Mouse (Mus musculus) neural tube, embryonic 14.5 days (tissue): ENCODE data around the gene Cdk5rap2. TPM values are rescaled to one million over a fixed set of nuclear protein-coding genes. Genes with fewer than 3 reads are reported as not detected.

Source experiments
- ATAC-seq: fragments of 200-750 bp; cut with Nextera tagmentation; 2 replicates; pipeline ENCODE4 v1.8.0; 2017; ENCODE audit warnings: low read depth, mild to moderate bottlenecking, moderate TSS enrichment, moderate library complexity
- H3K27ac ChIP-seq: fragments of 300-500 bp; sonication (generic); 2 replicates; pipeline ENCODE4 v1.5.1; 2014; ENCODE audit warnings: low read depth, mild to moderate bottlenecking, control low read depth, low read length, moderate library complexity, mixed read lengths
- H3K27me3 ChIP-seq: fragments of 300-500 bp; sonication (generic); 2 replicates; pipeline ENCODE4 v1.6.1; 2014; ENCODE audit warnings: low read length; ENCODE audit not compliant: control insufficient read depth, insufficient read depth
- H3K36me3 ChIP-seq: fragments of 300-500 bp; sonication (generic); 2 replicates; pipeline ENCODE4 v1.6.1; 2014; ENCODE audit warnings: low read length, mixed read lengths; ENCODE audit not compliant: control insufficient read depth, insufficient read depth
- H3K4me1 ChIP-seq: fragments of 300-500 bp; sonication (generic); 2 replicates; pipeline ENCODE4 v1.6.1; 2014; ENCODE audit warnings: low read length; ENCODE audit not compliant: control insufficient read depth, insufficient read depth
- H3K4me2 ChIP-seq: fragments of 300-500 bp; sonication (generic); 2 replicates; pipeline ENCODE4 v1.6.1; 2014; ENCODE audit warnings: mild to moderate bottlenecking, low read depth, low read length, control low read depth
- H3K4me3 ChIP-seq: fragments of 300-500 bp; sonication (generic); 2 replicates; pipeline ENCODE4 v1.5.1; 2014; ENCODE audit warnings: low read depth, low read length, control low read depth, mixed read lengths
- H3K9ac ChIP-seq: fragments of 300-500 bp; sonication (generic); replicated peaks from 2 replicates; pipeline ENCODE4 v1.6.1; 2014; ENCODE audit warnings: low read depth, mild to moderate bottlenecking, control low read depth, low read length, mixed read lengths
- H3K9me3 ChIP-seq: fragments of 300-500 bp; sonication (generic); 2 replicates; pipeline ENCODE4 v1.6.1; 2016; ENCODE audit warnings: low read length; ENCODE audit not compliant: control insufficient read depth
- WGBS: fragments of 180-500 bp; shearing (Covaris S2); extraction: QIAGEN DNeasy Blood & Tissue Kit; methylation state at CpG from one replicate; pipeline ENCODE4 v1.1.7; 2014; 5-methylcytosine and 5-hydroxymethylcytosine counted together
- polyA plus RNA-seq: library from polyadenylated mRNA; unstranded; fragments of >200 nt; fragmentation: Nextera tagmentation; extraction: Ambion mirVana; gene quantifications from 2 replicates; pipeline ENCODE4 v1.2.1, GENCODE M21; 2014

The Cdk5rap2 gene
- polyA plus RNA-seq, 1 experiment from 2014 or later = 15.6 TPM

DNA sequence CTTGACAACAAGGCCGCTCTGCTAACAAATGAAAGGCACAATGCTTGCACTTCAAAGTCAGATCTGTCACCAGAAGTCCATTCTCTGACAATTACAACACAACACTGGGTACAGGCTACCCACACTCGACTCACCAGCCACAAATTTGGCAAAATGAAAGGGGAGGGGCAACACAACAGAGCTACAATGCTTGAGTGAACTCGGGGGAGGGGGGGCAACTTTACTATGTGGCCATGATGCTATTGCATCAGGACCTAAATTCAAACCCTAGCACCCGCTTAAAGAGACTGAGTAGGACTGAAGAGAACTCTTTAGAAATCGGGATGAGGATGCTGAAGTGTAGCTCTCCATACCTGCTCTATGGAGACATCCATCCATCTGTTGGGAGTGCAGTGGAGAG, 10.8 kb downstream of the Cdk5rap2 start:
- 82% methylated on average over 5 of the region's 5 CpGs for WGBS
- no peaks in the 10 kb centered on the region for H3K9me3 ChIP-seq
- no peak overlapping the region for H3K4me3 ChIP-seq
- no peak for ATAC-seq
- no peak overlapping the region for H3K4me2 ChIP-seq
- H3K27ac ChIP-seq = no peak overlapping the region; the same call in 1 of the 2 replicates
- no peaks in the 10 kb centered on the region for H3K36me3 ChIP-seq
- no peaks in the 10 kb centered on the region for H3K27me3 ChIP-seq
- no peak overlapping the region for H3K9ac ChIP-seq
- H3K4me1 ChIP-seq = no peaks in the 10 kb centered on the region

- no peak overlapping the region for H3K4me3 ChIP-seq
- no peak overlapping the region; the same call in 1 of the 2 replicates for H3K27ac ChIP-seq
- H3K4me2 ChIP-seq = no peak overlapping the region
- ATAC-seq = no peak; the same call in 1 of the 2 replicates
- H3K27me3 ChIP-seq = no peaks in the 10 kb centered on the region
- no peaks in the 10 kb centered on the region for H3K36me3 ChIP-seq
- no peaks in the 10 kb centered on the region for H3K4me1 ChIP-seq
- WGBS = 59% methylated on average over 2 of the region's 2 CpGs
- no peaks in the 10 kb centered on the region for H3K9me3 ChIP-seq
- no peak overlapping the region for H3K9ac ChIP-seq
Observed at GRCm38 (mm10) chr4:70399074-70399473, 11.2 kb downstream of the Cdk5rap2 start.

DNA sequence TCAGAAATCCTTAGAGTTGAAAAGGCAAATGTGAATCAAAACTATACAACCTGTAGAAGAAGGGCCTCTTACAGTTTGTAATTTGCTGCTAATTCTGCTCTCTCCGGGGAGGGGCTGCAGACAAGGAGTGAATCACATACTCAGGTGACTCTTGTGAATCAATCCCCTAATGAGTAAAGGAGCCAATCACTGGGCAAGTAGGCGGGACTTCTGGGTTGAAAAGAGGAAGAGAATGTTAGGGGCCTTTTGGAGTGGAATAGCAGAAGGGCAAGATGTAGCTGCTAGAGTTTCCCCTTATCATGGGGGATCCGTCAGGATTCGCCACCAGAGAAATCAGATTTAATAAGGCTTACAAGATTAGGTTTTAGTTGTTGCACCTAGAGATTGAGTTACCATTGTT, 12.2 kb downstream of the Cdk5rap2 start:
- no peak for ATAC-seq
- Histone ChIP-seq H3K9ac (no peak overlapping the region), H3K4me2 (no peak overlapping the region), H3K27ac (no peak overlapping the region), H3K27me3 (no peaks in the 10 kb centered on the region), H3K36me3 (no peaks in the 10 kb centered on the region), H3K4me1 (no peaks in the 10 kb centered on the region), H3K4me3 (no peak overlapping the region), H3K9me3 (no peaks in the 10 kb centered on the region)
- WGBS = 89% methylated on average over 4 of the region's 4 CpGs

DNA sequence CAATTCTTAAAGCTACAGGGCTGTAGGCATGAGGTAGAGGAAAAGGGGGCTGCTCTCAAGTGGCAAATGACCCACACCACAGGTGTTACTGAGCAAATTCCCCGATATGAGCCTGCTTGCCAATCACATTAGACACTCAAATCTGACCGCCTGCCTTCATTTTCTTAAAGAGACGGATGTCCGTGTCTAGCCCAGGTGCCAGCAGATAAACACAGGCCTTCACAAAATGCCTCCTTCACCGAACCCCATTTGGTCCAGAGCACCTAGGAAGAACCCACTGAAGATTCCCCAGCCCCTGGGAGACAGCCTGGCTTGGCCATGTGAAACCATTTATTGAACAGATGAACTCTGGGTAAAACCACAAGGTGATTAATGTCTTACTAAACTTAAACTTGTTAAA, 13.5 kb downstream of the Cdk5rap2 start:
- no peak overlapping the region for H3K4me3 ChIP-seq
- H3K27me3 ChIP-seq = no peaks in the 10 kb centered on the region
- H3K9ac ChIP-seq = no peak overlapping the region
- no peaks in the 10 kb centered on the region for H3K36me3 ChIP-seq
- no peaks in the 10 kb centered on the region for H3K9me3 ChIP-seq
- no peak for ATAC-seq
- H3K27ac ChIP-seq = no peak overlapping the region
- no peak overlapping the region for H3K4me2 ChIP-seq
- WGBS = 85% methylated on average over 5 of the region's 5 CpGs
- H3K4me1 ChIP-seq = no peaks in the 10 kb centered on the region; the same call in 1 of the 2 replicates

DNA sequence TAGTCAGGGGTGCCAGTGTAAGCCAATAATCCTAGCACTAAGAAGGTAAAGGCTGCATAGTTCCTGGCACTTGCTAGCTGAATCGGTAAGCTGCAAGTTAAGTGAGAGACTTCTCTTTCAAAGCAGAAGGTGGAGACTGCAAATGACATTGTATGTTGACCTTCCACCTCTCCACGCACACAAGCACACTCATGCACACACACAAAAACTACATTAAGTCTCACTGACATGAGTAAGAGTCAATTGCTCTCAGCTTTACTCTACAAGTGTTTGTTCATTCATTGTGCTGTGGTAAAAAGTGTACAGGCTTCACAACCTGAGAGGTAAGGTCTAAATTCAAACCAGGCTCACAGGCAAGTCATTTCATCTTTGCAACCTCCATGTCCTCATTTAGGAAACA, 15.5 kb downstream of the Cdk5rap2 start:
- Histone ChIP-seq H3K4me1 (peaks cover 7% of the 10 kb centered on the region), H3K27ac (no peak overlapping the region), H3K36me3 (no peaks in the 10 kb centered on the region), H3K4me2 (no peak overlapping the region), H3K4me3 (no peak overlapping the region), H3K9me3 (no peaks in the 10 kb centered on the region), H3K9ac (no peak overlapping the region), H3K27me3 (no peaks in the 10 kb centered on the region)
- no peak for ATAC-seq
- WGBS = 86% methylated on average over 2 of the region's 2 CpGs

DNA sequence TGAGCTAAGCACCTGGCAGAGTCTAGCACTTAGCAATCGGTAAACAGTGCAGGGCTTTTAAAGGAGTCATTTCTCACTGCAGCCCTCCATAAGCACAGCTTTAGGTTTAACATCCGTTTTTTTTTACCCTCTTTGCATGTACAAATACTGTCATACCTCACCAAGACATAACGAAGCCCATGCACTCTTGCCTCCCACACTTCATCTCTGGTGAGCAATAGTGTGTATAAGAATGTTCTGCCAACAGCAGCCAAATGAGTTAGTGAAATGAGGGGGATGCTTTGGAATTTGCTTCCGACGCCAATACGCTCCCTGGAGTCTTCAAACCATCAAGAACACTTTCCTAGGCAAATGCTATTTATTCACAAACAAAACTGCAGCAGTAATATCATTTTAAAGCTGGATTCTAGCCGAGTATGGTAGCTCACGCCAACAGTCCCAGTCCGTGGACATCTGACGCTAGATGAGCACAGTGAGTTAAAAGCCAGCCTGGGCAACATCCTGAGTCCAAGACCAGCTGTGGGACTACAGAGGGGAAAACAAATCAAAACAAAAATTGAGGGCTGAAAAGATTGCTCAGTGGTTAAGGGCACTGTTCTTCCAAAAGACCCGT, 18.4 kb downstream of the Cdk5rap2 start:
- WGBS = 79% methylated on average over 11 of the region's 11 CpGs
- ATAC-seq = no peak
- 0 out of 2 replicates have a peak overlapping the region, but pooled peaks have one; percentile 39 for H3K27ac ChIP-seq

DNA sequence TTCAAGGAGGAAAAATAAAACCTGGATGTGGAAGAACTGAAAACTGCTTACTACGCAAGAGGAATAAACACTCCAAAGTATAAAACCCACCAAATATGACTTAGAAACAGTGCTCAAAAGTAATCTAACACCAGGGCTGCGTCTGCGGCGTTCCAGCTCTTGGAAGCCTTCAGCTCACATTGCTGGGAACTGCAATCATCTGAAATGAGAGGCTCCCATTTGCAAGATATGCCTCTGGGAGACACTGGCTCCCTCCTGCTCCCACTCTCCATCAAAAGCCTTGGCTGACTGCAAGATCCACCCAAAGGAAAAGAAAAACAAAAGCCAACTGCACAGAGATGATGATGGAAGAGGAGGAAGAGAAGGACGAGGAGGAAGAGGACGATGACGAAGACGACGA, 19.2 kb downstream of the Cdk5rap2 start:
- WGBS = 84% methylated on average over 9 of the region's 9 CpGs
- H3K27me3 ChIP-seq = no peaks in the 10 kb centered on the region
- H3K27ac ChIP-seq = no peak overlapping the region
- H3K4me3 ChIP-seq = no peak overlapping the region
- H3K36me3 ChIP-seq = no peaks in the 10 kb centered on the region
- ATAC-seq = no peak
- H3K4me1 ChIP-seq = peaks cover 7% of the 10 kb centered on the region
- no peak overlapping the region for H3K9ac ChIP-seq
- no peak overlapping the region for H3K4me2 ChIP-seq
- H3K9me3 ChIP-seq = no peaks in the 10 kb centered on the region

More for the DNA sequence above, 18.4 kb downstream of the Cdk5rap2 start:
- Histone ChIP-seq H3K4me1 (peaks cover 7% of the 10 kb centered on the region), H3K27me3 (no peaks in the 10 kb centered on the region), H3K4me2 (no peak overlapping the region), H3K36me3 (no peaks in the 10 kb centered on the region), H3K4me3 (no peak overlapping the region), H3K9ac (no peak overlapping the region), H3K9me3 (no peaks in the 10 kb centered on the region)

DNA sequence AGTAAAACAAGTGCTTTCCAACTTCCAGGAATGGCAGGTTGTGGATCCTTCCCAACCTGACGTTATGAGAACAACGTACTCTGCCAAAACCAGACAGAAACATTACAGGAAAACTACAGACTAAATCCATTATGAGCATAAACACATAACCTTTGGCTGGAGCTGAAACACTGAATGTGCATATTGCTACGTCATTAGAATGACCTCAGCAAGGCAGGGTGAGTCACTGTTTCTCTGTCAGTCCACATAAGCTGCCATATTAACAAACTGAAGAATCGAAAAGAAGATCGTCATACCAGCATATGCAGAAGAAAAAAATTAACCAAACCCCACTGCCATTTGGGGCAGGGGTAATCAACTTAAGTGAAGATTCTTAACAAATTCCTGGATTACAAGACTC, 24.0 kb downstream of the Cdk5rap2 start:
- no peaks in the 10 kb centered on the region for H3K36me3 ChIP-seq
- no peaks in the 10 kb centered on the region for H3K9me3 ChIP-seq
- ATAC-seq = no peak
- H3K27me3 ChIP-seq = no peaks in the 10 kb centered on the region
- no peak overlapping the region for H3K4me2 ChIP-seq
- H3K9ac ChIP-seq = no peak overlapping the region
- no peak overlapping the region for H3K4me3 ChIP-seq
- no peak overlapping the region for H3K27ac ChIP-seq
- H3K4me1 ChIP-seq = peaks cover 2% of the 10 kb centered on the region; the same call in 1 of the 2 replicates
- WGBS = 89% methylated on average over 5 of the region's 5 CpGs

- H3K9me3 ChIP-seq = no peaks in the 10 kb centered on the region
- ATAC-seq = 0 out of 2 replicates have a peak, but pooled peaks have one; percentile 28
- 66% methylated on average over 4 of the region's 4 CpGs for WGBS
- H3K4me1 ChIP-seq = no peaks in the 10 kb centered on the region
- no peak overlapping the region for H3K4me2 ChIP-seq
- H3K27me3 ChIP-seq = no peaks in the 10 kb centered on the region
- H3K27ac ChIP-seq = no peak overlapping the region
- H3K9ac ChIP-seq = no peak overlapping the region
- no peaks in the 10 kb centered on the region for H3K36me3 ChIP-seq
- no peak overlapping the region for H3K4me3 ChIP-seq
Observed at GRCm38 (mm10) chr4:70377359-70377758, 32.9 kb downstream of the Cdk5rap2 start.
